Mouse (Mus musculus): ENCODE results near the gene Tyro3.

GRCm38 (mm10) chr2:119804275-119804628 lies 6.7 kb downstream of the Tyro3 start:
- no peak for TF ChIP-seq ZNF384 (IDR thresholded peaks at IDR 0.05; ENCODE audit: low read depth, low read length)
- TF ChIP-seq MAFK (IDR thresholded peaks at IDR 0.05; ENCODE audit: insufficient read depth, low read depth, low read length): no peak
- TF ChIP-seq HCFC1 (IDR thresholded peaks at IDR 0.05; ENCODE audit: borderline replicate concordance, insufficient read depth, low read length): no peak
- no peak for TF ChIP-seq ZC3H11A (IDR thresholded peaks at IDR 0.05; ENCODE audit: borderline replicate concordance, low read depth, low read length)
- TF ChIP-seq CHD2 (IDR thresholded peaks at IDR 0.05; ENCODE audit: low read depth, low read length): no peak

Measured in ES-E14 (cell line).